Comparison of ENCODE assay signal across 27 mouse cellular contexts in genomic region chr19:16948794-16949313, GRCm38 (mm10). TPM values are rescaled to one million over a fixed set of nuclear protein-coding genes. Genes with fewer than 3 reads are reported as not detected.
DNase-seq lines count a peak whose midpoint lies in the region; ATAC-seq and TF ChIP-seq lines count a peak whose summit lies in the region.
"Had no signal": no experiment of that assay in that cellular context is flagged by ENCODE, and none has a peak within 500 bp of the region (broad histone marks: within the 10 kb centered on the region; RNA-seq: fewer than 3 reads in every experiment).

No protein-coding gene starts in this region.

- peak; percentile 57; the same call in 1 of the 2 replicates for TF ChIP-seq EP300 in liver, postnatal 0 days (IDR thresholded peaks at IDR 0.05; ENCODE audit: low read depth)

- peak; percentile 50; the same call in 1 of the 2 replicates for ATAC-seq in liver, postnatal 0 days
- ATAC-seq in liver, embryonic 11.5 days (replicated peaks; ENCODE audit: low FRiP score), result no peak
- ATAC-seq in megakaryocyte progenitor cell, adult 5-6 weeks (replicated peaks; ENCODE audit: poor library complexity), result peak; percentile 31; the same call in 1 of the 2 replicates
- ATAC-seq: forebrain, embryonic 14.5 days; forebrain, postnatal 0 days; hindbrain, embryonic 16.5 days; intestine, embryonic 15.5 days; Patski had no signal

- no peaks in the 10 kb centered on the region for H3K4me1 ChIP-seq in liver, postnatal 0 days (ENCODE audit: insufficient read depth)
- no peaks in the 10 kb centered on the region for H3K4me1 ChIP-seq in liver, embryonic 11.5 days (replicated peaks; ENCODE audit: control insufficient read depth, insufficient read depth, low read length)
- H3K4me1 ChIP-seq: embryonic facial prominence, embryonic 12.5 days; embryonic facial prominence, embryonic 15.5 days; heart, embryonic 12.5 days; heart, embryonic 15.5 days; hindbrain, embryonic 13.5 days; intestine, embryonic 15.5 days had no signal

- no peak overlapping the region for H3K4me2 ChIP-seq in liver, postnatal 0 days (ENCODE audit: low read depth, low read length)
- no peak overlapping the region for H3K4me2 ChIP-seq in liver, embryonic 11.5 days
- H3K4me2 ChIP-seq: embryonic facial prominence, embryonic 12.5 days; embryonic facial prominence, embryonic 15.5 days; heart, embryonic 12.5 days; heart, embryonic 15.5 days; hindbrain, embryonic 13.5 days; intestine, embryonic 15.5 days had no signal

- H3K4me3 ChIP-seq in liver, postnatal 0 days (ENCODE audit: low read depth, low read length), result no peak overlapping the region
- H3K4me3 ChIP-seq in liver, embryonic 11.5 days (ENCODE audit: low read depth, low read length), result no peak overlapping the region
- H3K4me3 ChIP-seq: embryonic facial prominence, embryonic 12.5 days; embryonic facial prominence, embryonic 15.5 days; gastrocnemius, adult 2 months; heart, embryonic 12.5 days; heart, embryonic 15.5 days; hindbrain, embryonic 10.5 days; hindbrain, embryonic 13.5 days; intestine, embryonic 15.5 days had no signal

- no peak for DNase-seq in liver, postnatal 0 days
- no peak for DNase-seq in liver, embryonic 11.5 days (ENCODE audit: low spot score)
- peak; percentile 26 for DNase-seq in adipocyte (ENCODE audit: low spot score)
- no peak for DNase-seq in left cerebral cortex, adult 8-10 months (ENCODE audit: low spot score in 2 of 2)
- DNase-seq in urinary bladder, postnatal 4 days (ENCODE audit: low spot score in 2 of 2), result no peak
- DNase-seq in layer of hippocampus, adult 9-10 months (ENCODE audit: low spot score), result no peak
- DNase-seq: adrenal gland, adult 8-10 months; adrenal gland, postnatal 25 days; cerebellum, adult 18-20 months; cerebellum, adult 9-10 months; cerebellum, postnatal 14 days; forebrain, postnatal 0 days; gastrocnemius, adult 2 months; gastrocnemius, postnatal 25 days; heart, postnatal 10 days; heart, postnatal 36 days had no signal

- TF ChIP-seq CTCF in liver, postnatal 0 days (IDR thresholded peaks at IDR 0.05; ENCODE audit: low read depth), result no peak

- 0 out of 2 replicates have a peak, but pooled peaks cover 4% of the 10 kb centered on the region for H3K27me3 ChIP-seq in liver, postnatal 0 days (ENCODE audit: insufficient read depth, low read length)
- H3K27me3 ChIP-seq in liver, embryonic 11.5 days (replicated peaks; ENCODE audit: control insufficient read depth, insufficient read depth, low read length), result no peaks in the 10 kb centered on the region; the same call in none of the 2 replicates

- H3K36me3 ChIP-seq in liver, postnatal 0 days (replicated peaks; ENCODE audit: insufficient read depth, low read length), result no peaks in the 10 kb centered on the region
- H3K36me3 ChIP-seq in liver, embryonic 11.5 days (ENCODE audit: control insufficient read depth, insufficient read depth, low read length), result no peaks in the 10 kb centered on the region
- H3K36me3 ChIP-seq: embryonic facial prominence, embryonic 12.5 days; embryonic facial prominence, embryonic 15.5 days; heart, embryonic 12.5 days; heart, embryonic 15.5 days; hindbrain, embryonic 10.5 days; hindbrain, embryonic 13.5 days; intestine, embryonic 15.5 days had no signal

- no peak overlapping the region for H3K9ac ChIP-seq in liver, postnatal 0 days (replicated peaks)
- H3K9ac ChIP-seq in liver, embryonic 11.5 days (ENCODE audit: low read depth, low read length), result no peak overlapping the region
- H3K9ac ChIP-seq: embryonic facial prominence, embryonic 12.5 days; embryonic facial prominence, embryonic 15.5 days; forebrain, postnatal 0 days; heart, embryonic 12.5 days; heart, embryonic 15.5 days; hindbrain, embryonic 13.5 days; intestine, embryonic 15.5 days had no signal

- no peak overlapping the region for H3K27ac ChIP-seq in liver, postnatal 0 days (ENCODE audit: low read depth)
- no peak overlapping the region for H3K27ac ChIP-seq in liver, embryonic 11.5 days (ENCODE audit: low read depth, low read length)
- H3K27ac ChIP-seq: embryonic facial prominence, embryonic 12.5 days; embryonic facial prominence, embryonic 15.5 days; gastrocnemius, adult 2 months; heart, embryonic 15.5 days; hindbrain, embryonic 10.5 days; hindbrain, embryonic 13.5 days; intestine, embryonic 15.5 days had no signal

- H3K9me3 ChIP-seq in liver, postnatal 0 days (ENCODE audit: low read length), result no peaks in the 10 kb centered on the region
- H3K9me3 ChIP-seq in liver, embryonic 11.5 days (ENCODE audit: control insufficient read depth, low read length), result no peaks in the 10 kb centered on the region
- H3K9me3 ChIP-seq: embryonic facial prominence, embryonic 12.5 days; embryonic facial prominence, embryonic 15.5 days; heart, embryonic 12.5 days; heart, embryonic 15.5 days; hindbrain, embryonic 10.5 days; hindbrain, embryonic 13.5 days; intestine, embryonic 15.5 days had no signal

- WGBS in liver, postnatal 0 days (ENCODE audit: insufficient replicate concordance), result 50% methylated on average over 2 of the region's 2 CpGs
- 66% methylated on average over 2 of the region's 2 CpGs for WGBS in liver, embryonic 11.5 days

RNA-seq across cellular contexts. Expression of gene Prune2, which starts 7.1 kb away (rescaled TPM):
- 0.67 and 0.72 TPM in 2 replicates for polyA plus RNA-seq in liver, postnatal 0 days (2015; fragmentation: Nextera tagmentation; extraction: Ambion mirVana)
- 1.4 TPM in 2 replicates for polyA plus RNA-seq in liver, embryonic 11.5 days (2014; fragmentation: Nextera tagmentation; extraction: Ambion mirVana)
- 0.46 and 1.8 TPM in 2 replicates for total RNA-seq in megakaryocyte progenitor cell, adult 5-6 weeks (2015)
- total RNA-seq in megakaryocyte progenitor cell, adult 5-6 weeks (2017), result 0.12 and 0.68 TPM in 2 replicates
- 100 to 1,000 TPM in 2 of 4 experiments, 10 to 100 TPM in 2; 89.6 to 103 (median 97.8) TPM for total RNA-seq in left cerebral cortex, adult 8-10 months (2022)

Comparison
In these comparisons a context has a peak if more than half of its experiments do, and no peak if none do; other contexts are left out.
1. RNA of gene Prune2, which starts 7.1 kb away (total RNA-seq): 89.6 to 103 TPM in left cerebral cortex, adult 8-10 months; 0.12 to 1.8 TPM in megakaryocyte progenitor cell, adult 5-6 weeks; every median in the first group is over 10 times any median in the second.